Comparison of ENCODE assay signal across 1 mouse cellular context in the genomic region with DNA sequence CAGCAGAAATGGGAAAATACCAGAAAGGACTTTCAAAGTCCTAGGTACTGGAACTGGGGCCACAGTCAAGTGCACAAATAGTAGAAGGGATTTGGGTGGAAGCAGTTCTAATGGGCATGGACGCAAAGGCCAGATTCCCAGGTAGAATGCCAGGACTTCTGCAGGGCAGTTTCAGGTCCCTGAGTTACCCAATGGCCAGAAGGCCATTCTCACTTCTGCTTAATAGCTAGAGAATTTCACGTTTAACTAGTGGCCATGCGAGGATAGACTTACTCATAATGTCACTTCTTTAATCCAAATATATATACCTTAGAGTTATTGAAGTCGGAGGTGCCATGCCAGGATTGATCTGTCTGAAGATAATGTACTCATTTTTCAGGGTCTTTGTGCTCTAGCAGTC. TPM values are rescaled to one million over a fixed set of nuclear protein-coding genes. Genes with fewer than 3 reads are reported as not detected.
"Had no signal": no experiment of that assay in that cellular context is flagged by ENCODE, and none has a peak within 500 bp of the region (broad histone marks: within the 10 kb centered on the region; RNA-seq: fewer than 3 reads in every experiment).

No protein-coding gene starts in this region.

RNA-seq across cellular contexts. Expression of a gene that starts 38.0 kb away (rescaled TPM):
- total RNA-seq: neutrophil, adult 5-6 weeks had no signal
